9 mouse cellular contexts compared by ENCODE assay signal in genomic region chr9:102719085-102719484, GRCm38 (mm10). TPM values are rescaled to one million over a fixed set of nuclear protein-coding genes. Genes with fewer than 3 reads are reported as not detected.
DNase-seq lines count a peak whose midpoint lies in the region; ATAC-seq and TF ChIP-seq lines count a peak whose summit lies in the region.
"Had no signal": no experiment of that assay in that cellular context is flagged by ENCODE, and none has a peak within 500 bp of the region (broad histone marks: within the 10 kb centered on the region; RNA-seq: fewer than 3 reads in every experiment).

No protein-coding gene starts in this region.

- no peaks in the 10 kb centered on the region for H3K9me3 ChIP-seq in forebrain, embryonic 10.5 days
- no peaks in the 10 kb centered on the region for H3K9me3 ChIP-seq in kidney, embryonic 16.5 days (ENCODE audit: low read length)
- H3K9me3 ChIP-seq in neural tube, embryonic 13.5 days = no peaks in the 10 kb centered on the region

- TF ChIP-seq CTCF in liver, adult 2 months (IDR thresholded peaks at IDR 0.05; ENCODE audit: low read depth, low read length) = no peak
- no peak for TF ChIP-seq CTCF in thymus, adult 2 months (IDR thresholded peaks at IDR 0.05; ENCODE audit: borderline replicate concordance, control insufficient read depth, extremely low read depth, insufficient read depth, low read length, poor library complexity)

- no peak for TF ChIP-seq POLR2A in liver, adult 2 months (IDR thresholded peaks at IDR 0.05; ENCODE audit: extremely low read depth, insufficient read depth, low read length)
- no peak for TF ChIP-seq POLR2A in thymus, adult 2 months (IDR thresholded peaks at IDR 0.05; ENCODE audit: control insufficient read depth, extremely low read depth, insufficient read depth, low read length, poor library complexity)

- H3K9ac ChIP-seq in liver, adult 2 months (ENCODE audit: low read depth, low read length) = peak overlapping the region; percentile 99
- peak overlapping the region; percentile 97 for H3K9ac ChIP-seq in kidney, embryonic 16.5 days (replicated peaks; ENCODE audit: low read length)
- peak overlapping the region; percentile 100 for H3K9ac ChIP-seq in neural tube, embryonic 13.5 days

- peak overlapping the region; percentile 68 for H3K4me3 ChIP-seq in liver, adult 2 months (ENCODE audit: insufficient read depth, low read depth, low read length)
- peak overlapping the region; percentile 67 for H3K4me3 ChIP-seq in forebrain, embryonic 10.5 days
- peak overlapping the region; percentile 94 for H3K4me3 ChIP-seq in kidney, embryonic 16.5 days (ENCODE audit: low read length)
- H3K4me3 ChIP-seq in neural tube, embryonic 13.5 days = peak overlapping the region; percentile 95
- no peak overlapping the region for H3K4me3 ChIP-seq in thymus, adult 2 months (ENCODE audit: control insufficient read depth, insufficient read depth, low read length)

- H3K4me1 ChIP-seq in liver, adult 2 months (ENCODE audit: control insufficient read depth, insufficient read depth, low read length) = peaks cover 37% of the 10 kb centered on the region
- peaks cover 88% of the 10 kb centered on the region for H3K4me1 ChIP-seq in forebrain, embryonic 10.5 days
- peaks cover 79% of the 10 kb centered on the region for H3K4me1 ChIP-seq in kidney, embryonic 16.5 days (ENCODE audit: insufficient read depth, low read length)
- H3K4me1 ChIP-seq in neural tube, embryonic 13.5 days (replicated peaks) = peaks cover 81% of the 10 kb centered on the region
- no peaks in the 10 kb centered on the region for H3K4me1 ChIP-seq in thymus, adult 2 months (replicated peaks; ENCODE audit: control insufficient read depth, insufficient read depth, low read length)

- peak overlapping the region; percentile 83 for H3K4me2 ChIP-seq in kidney, embryonic 16.5 days (replicated peaks; ENCODE audit: low read depth, low read length)
- peak overlapping the region; percentile 99 for H3K4me2 ChIP-seq in neural tube, embryonic 13.5 days

- 6% methylated on average over 4 of the region's 4 CpGs for WGBS in liver, adult 2 months
- WGBS in forebrain, embryonic 10.5 days = 2% methylated on average over 4 of the region's 4 CpGs
- WGBS in kidney, embryonic 16.5 days = 2% methylated on average over 4 of the region's 4 CpGs
- WGBS in neural tube, embryonic 13.5 days = 1% methylated on average over 4 of the region's 4 CpGs
- 77% methylated on average over 4 of the region's 4 CpGs for WGBS in thymus, adult 2 months

- no peak for ATAC-seq in kidney, embryonic 16.5 days (ENCODE audit: low FRiP score, low TSS enrichment)
- ATAC-seq in neural tube, embryonic 13.5 days (ENCODE audit: low read depth) = no peak

- peak overlapping the region; percentile 89 for H3K27ac ChIP-seq in liver, adult 2 months (replicated peaks; ENCODE audit: insufficient read depth, low read depth, low read length)
- H3K27ac ChIP-seq in forebrain, embryonic 10.5 days = peak overlapping the region; percentile 97
- peak overlapping the region; percentile 99 for H3K27ac ChIP-seq in kidney, embryonic 16.5 days (ENCODE audit: low read length)
- peak overlapping the region; percentile 99 for H3K27ac ChIP-seq in neural tube, embryonic 13.5 days (replicated peaks)
- no peak overlapping the region for H3K27ac ChIP-seq in thymus, adult 2 months (ENCODE audit: control insufficient read depth, insufficient read depth, low read length)
- H3K27ac ChIP-seq: macrophage had no signal

- peaks cover 20% of the 10 kb centered on the region for H3K36me3 ChIP-seq in liver, adult 2 months (ENCODE audit: control insufficient read depth, insufficient read depth, low read length)
- H3K36me3 ChIP-seq in forebrain, embryonic 10.5 days (replicated peaks) = peaks cover 44% of the 10 kb centered on the region
- peaks cover 42% of the 10 kb centered on the region for H3K36me3 ChIP-seq in kidney, embryonic 16.5 days (ENCODE audit: insufficient read depth, low read length)
- H3K36me3 ChIP-seq in neural tube, embryonic 13.5 days = peaks cover 37% of the 10 kb centered on the region
- no peaks in the 10 kb centered on the region for H3K36me3 ChIP-seq in thymus, adult 2 months (ENCODE audit: control insufficient read depth, insufficient read depth, low read length)

- peaks cover 39% of the 10 kb centered on the region for H3K79me2 ChIP-seq in liver, adult 2 months (ENCODE audit: control insufficient read depth, insufficient read depth, low read length)

- no peaks in the 10 kb centered on the region for H3K27me3 ChIP-seq in liver, adult 2 months (ENCODE audit: control insufficient read depth, insufficient read depth, low read length)
- peaks cover 11% of the 10 kb centered on the region; the same call in 1 of the 2 replicates for H3K27me3 ChIP-seq in forebrain, embryonic 10.5 days (ENCODE audit: poor library complexity, severe bottlenecking)
- H3K27me3 ChIP-seq in kidney, embryonic 16.5 days (ENCODE audit: insufficient read depth, low read length) = no peaks in the 10 kb centered on the region
- H3K27me3 ChIP-seq in neural tube, embryonic 13.5 days = no peaks in the 10 kb centered on the region
- H3K27me3 ChIP-seq in thymus, adult 2 months (ENCODE audit: control insufficient read depth, insufficient read depth, low read length) = peaks cover 9% of the 10 kb centered on the region; the same call in 1 of the 2 replicates

- no peak for DNase-seq in liver, adult 2 months (ENCODE audit: extremely low read depth, low read depth, low spot score)
- DNase-seq in liver = no peak
- no peak for DNase-seq in forebrain, embryonic 10.5 days (ENCODE audit: extremely low spot score, low spot score)
- DNase-seq in right cerebral cortex, postnatal 14 days = no peak
- no peak for DNase-seq in thymus, postnatal 36 days
- DNase-seq in thymus, adult 2 months = no peak

RNA-seq across cellular contexts. Expression of gene Amotl2, which starts 2.6 kb away (rescaled TPM):
- 19.9 and 21.5 TPM in 2 replicates for total RNA-seq in liver, adult 2 months (2014; rRNA removed)
- 9.2 and 14.0 TPM in 2 replicates for polyA plus RNA-seq in liver, adult 2 months (2012; rRNA removed)
- polyA plus RNA-seq in forebrain, embryonic 10.5 days (2016; fragmentation: Nextera tagmentation; extraction: Ambion mirVana) = 49.9 and 51.9 TPM in 2 replicates
- 40.9 and 41.5 TPM in 2 replicates for polyA plus RNA-seq in kidney, embryonic 16.5 days (2015; fragmentation: Nextera tagmentation; extraction: Ambion mirVana)
- polyA plus RNA-seq in neural tube, embryonic 13.5 days (2015; fragmentation: Nextera tagmentation; extraction: Ambion mirVana) = 59.3 and 69.6 TPM in 2 replicates
- polyA plus RNA-seq in thymus, adult 2 months (2012; rRNA removed) = 6.7 and 7.2 TPM in 2 replicates
